24 mouse cellular contexts compared by ENCODE assay signal in the genomic region with DNA sequence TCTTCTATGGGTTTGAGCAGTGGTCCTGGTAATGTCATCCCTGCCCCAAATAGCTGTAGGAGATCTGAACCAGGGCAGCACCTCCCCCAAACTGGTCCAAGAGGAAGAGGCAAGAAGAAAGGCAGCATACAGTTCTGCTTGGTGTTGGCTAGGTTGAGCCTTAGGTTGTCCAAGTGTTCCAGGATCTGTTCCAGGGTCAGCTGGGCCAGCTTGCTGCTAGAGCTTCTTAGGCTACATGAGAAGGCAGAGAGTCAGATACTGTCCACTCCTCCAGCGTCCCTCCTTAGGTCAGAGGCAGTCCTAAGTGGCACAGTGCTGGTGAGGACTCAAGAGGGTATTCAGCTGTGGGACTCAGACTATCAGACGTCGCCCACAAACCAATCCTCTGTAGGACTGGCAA.
"Had no signal": no experiment of that assay in that cellular context is flagged by ENCODE, and none has a peak within 500 bp of the region (broad histone marks: within the 10 kb centered on the region; RNA-seq: fewer than 3 reads in every experiment).

No protein-coding gene starts in this region.

- H3K4me2 ChIP-seq: heart, embryonic 11.5 days; heart, embryonic 13.5 days; heart, embryonic 15.5 days; hindbrain, embryonic 13.5 days; intestine, embryonic 15.5 days; limb, embryonic 12.5 days; liver, embryonic 11.5 days; liver, embryonic 13.5 days; liver, embryonic 15.5 days had no signal

- DNase-seq: heart, adult 2 months; heart, postnatal 14 days; heart, postnatal 36 days; kidney, adult 18-20 months; kidney, adult 8-10 months; kidney, postnatal 10 days; kidney, postnatal 25 days; kidney, postnatal 4 days; liver; liver, embryonic 13.5 days had no signal

- H3K27me3 ChIP-seq: heart, embryonic 13.5 days; hindbrain, embryonic 13.5 days; intestine, embryonic 15.5 days; limb, embryonic 12.5 days had no signal

- H3K9ac ChIP-seq: heart, embryonic 13.5 days; heart, embryonic 15.5 days; hindbrain, embryonic 13.5 days; intestine, embryonic 15.5 days; limb, embryonic 12.5 days; liver, embryonic 13.5 days; liver, embryonic 15.5 days had no signal

- H3K9me3 ChIP-seq: heart, embryonic 13.5 days; heart, embryonic 15.5 days; hindbrain, embryonic 13.5 days; intestine, embryonic 15.5 days; limb, embryonic 10.5 days; limb, embryonic 12.5 days; liver, embryonic 13.5 days; liver, embryonic 15.5 days had no signal

- ATAC-seq: hindbrain, embryonic 16.5 days; inflammation-experienced regulatory T-cells, adult 6 months; intestine, embryonic 15.5 days; intestine, postnatal 0 days had no signal

- H3K27ac ChIP-seq: heart, adult 2 months; heart, embryonic 13.5 days; heart, embryonic 15.5 days; hindbrain, embryonic 13.5 days; intestine, embryonic 15.5 days; layer of hippocampus, adult 2 months; left cerebral cortex, adult 2 months; limb, embryonic 10.5 days; liver, embryonic 13.5 days; liver, embryonic 15.5 days had no signal

- H3K4me3 ChIP-seq: heart, adult 2 months; heart, embryonic 13.5 days; heart, embryonic 15.5 days; hindbrain, embryonic 13.5 days; intestine, embryonic 15.5 days; layer of hippocampus, adult 2 months; left cerebral cortex, adult 2 months; limb, embryonic 10.5 days; limb, embryonic 12.5 days; liver, embryonic 13.5 days; liver, embryonic 15.5 days had no signal
